Mouse (Mus musculus): ENCODE data around the gene Wnk2. TPM values are rescaled to one million over a fixed set of nuclear protein-coding genes. Genes with fewer than 3 reads are reported as not detected.

Gene Wnk2
- total RNA-seq, 2 experiments from 2014 or later, result not detected

DNA sequence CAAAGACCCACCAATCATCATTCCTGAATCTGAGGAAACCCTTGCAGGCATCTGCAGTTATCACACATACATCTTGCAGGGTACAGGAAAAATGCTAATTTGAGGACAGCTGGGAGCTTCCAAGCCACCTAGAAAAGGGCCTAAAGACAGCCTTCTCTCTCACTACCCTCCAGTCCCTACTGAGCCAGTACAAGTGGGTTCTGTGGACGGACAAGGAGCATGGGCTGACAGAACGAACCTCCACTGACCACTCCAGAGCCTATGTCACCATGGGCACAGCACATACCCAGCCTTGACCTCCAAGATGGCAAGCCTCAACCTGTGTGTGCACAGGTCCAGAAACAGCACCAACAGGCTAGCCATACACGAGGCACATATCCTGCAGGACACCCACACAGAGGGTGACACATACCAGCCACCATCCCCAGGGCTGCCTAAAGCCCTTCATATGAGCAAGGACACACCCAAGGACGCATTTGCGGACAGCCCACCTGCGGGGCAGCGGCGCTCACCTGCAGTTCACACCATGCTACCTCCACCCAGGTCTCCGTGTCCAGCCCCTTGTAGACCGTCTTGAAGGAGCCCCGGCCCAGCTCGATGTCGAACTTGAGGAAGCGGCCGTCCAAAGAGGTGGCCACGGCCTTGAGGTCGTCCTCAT, 1.6 kb downstream of the Wnk2 start:
- no peak for ATAC-seq (replicated peaks; ENCODE audit: low FRiP score, poor library complexity, severe bottlenecking)

DNA sequence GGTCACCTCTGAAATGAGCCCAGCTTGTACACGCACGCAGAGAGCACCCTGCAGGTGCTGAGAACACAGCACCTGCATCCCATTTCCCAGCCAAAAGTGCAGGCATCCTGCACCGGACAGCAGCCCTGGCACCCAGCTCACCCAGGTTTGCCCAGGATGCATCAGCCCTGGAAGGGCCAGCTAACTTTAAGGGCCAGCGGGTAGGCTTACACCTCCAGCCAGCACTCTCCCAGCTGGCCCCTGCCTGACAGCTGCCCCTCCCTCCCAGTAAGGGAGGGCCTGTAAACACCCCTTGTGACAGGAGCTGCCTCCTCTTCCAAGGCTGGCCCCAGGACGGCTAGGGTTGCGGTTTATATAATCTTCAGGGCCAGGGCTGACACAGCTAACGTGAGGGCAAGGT, 2.4 kb downstream of the Wnk2 start:
- ATAC-seq (replicated peaks; ENCODE audit: low FRiP score, poor library complexity, severe bottlenecking), result no peak

DNA sequence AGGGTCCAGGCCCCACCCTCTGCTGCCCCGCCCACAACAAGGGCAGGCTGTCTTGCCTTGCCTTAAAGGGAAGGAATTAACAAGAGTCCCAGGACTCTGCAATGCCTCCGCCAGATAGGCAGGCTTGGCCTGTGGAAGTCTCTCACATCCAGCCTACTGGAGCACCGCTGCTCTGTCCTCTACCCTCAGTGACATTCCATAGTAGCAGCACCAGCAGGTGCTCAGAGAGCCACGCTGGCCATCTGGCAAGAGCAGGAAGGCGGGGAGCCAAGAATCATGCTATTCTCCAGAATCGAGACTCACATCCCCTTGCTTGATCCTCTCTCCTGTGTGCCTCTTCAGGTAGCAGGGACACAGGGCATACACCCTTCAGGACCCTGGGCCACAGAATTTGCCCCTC, 3.4 kb downstream of the Wnk2 start:
- no peak for ATAC-seq (replicated peaks; ENCODE audit: low FRiP score, poor library complexity, severe bottlenecking)

DNA sequence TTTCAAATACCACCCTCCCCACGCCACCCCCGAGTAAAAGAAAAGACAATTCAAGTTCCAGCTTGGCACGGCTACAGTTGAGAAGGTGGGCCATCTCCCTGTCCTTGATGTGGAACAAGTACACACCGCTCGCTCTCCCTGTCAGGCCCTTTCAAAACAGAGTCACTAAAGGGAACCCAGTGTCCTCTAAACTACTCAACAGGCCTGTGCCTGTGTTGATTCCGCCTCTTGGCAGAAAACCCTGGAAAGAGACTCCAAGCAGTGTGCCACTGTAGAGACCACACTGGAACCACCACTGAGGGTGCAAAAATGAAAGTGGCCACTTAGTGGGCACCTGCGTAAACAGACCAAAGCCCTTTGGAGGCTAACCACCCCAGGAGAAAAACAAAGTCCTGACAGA, 4.5 kb downstream of the Wnk2 start:
- ATAC-seq (replicated peaks; ENCODE audit: low FRiP score, poor library complexity, severe bottlenecking), result no peak

DNA sequence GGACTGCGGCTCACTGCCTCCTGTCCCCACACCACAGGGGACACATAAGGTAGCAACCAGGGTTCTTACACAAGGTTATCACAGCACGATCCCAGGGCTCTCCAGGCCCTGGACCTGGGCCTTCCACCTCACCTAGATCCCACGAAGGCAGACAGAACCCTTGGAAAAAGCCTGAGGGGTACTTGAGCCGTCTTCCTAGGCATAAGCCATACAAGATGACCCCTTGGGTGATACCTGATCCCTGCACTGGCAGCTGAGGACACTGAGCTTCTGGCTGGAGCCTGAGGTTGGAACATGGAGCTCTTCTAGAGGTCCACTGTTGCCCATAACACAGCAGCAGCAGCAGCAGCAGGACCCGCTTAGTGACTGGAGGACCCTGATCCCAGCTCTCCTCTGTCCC, 5.4 kb downstream of the Wnk2 start:
- ATAC-seq (replicated peaks; ENCODE audit: low FRiP score, poor library complexity, severe bottlenecking), result no peak

DNA sequence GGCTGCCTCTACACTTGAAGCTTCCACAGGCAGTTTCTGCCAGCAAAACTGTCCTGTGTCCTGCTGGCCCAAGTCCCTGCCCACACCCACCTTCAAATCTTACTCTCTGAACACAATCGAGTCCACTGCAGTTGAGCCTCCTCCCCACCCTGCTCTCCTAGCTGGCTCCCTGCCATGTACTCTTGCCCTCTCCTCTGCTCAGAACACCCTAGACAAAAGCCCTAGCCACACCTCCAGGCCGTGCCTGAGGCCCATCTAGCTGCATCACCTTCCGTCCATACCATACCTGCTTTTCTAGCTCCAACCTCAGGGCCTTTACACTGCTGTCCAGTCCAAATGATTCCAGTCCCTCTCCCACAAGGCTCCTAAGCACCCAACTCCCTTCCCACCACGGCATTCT, 7.2 kb downstream of the Wnk2 start:
- no peak for ATAC-seq (replicated peaks; ENCODE audit: low FRiP score, poor library complexity, severe bottlenecking)

DNA sequence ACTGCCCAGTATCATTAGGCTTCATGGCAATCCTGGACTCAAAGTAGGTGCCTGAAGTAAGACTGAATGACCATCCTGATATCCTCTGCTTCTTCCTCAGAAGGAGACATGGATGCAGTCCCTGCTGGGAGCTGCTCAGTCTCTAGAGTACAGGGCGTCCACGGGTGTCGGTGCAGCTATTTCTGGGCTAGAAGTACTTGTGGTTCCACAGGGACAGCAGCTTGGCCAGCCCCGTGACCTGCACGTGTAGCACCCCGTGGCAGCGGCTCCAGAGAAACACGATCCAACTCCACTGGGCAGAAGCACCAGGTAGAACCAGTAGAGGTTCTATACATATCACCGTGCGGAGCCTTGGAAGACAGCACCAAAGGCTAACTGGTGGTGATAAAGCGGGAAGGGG, 13.3 kb downstream of the Wnk2 start:
- no peak for ATAC-seq (replicated peaks; ENCODE audit: low FRiP score, poor library complexity, severe bottlenecking)

DNA sequence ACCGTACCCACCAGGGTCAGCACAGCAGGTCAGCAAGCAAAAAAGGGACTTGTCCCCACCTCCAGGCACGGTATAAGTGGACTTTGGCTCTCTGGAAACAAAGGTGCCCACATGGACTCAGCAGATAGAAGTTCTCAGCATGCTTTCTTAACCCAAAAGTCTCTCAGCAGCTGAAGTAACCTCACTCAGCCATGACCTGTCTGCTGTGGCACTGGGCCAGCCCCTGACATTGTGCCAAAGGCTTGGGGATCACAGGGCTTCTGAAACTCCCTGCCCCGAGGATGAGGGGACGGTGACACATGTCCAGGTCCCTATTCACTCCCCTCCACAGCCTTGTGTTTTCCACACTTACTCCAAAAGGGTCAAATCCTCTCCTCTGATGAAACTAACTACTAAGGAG, 14.7 kb downstream of the Wnk2 start:
- ATAC-seq (replicated peaks; ENCODE audit: low FRiP score, poor library complexity, severe bottlenecking), result no peak

DNA sequence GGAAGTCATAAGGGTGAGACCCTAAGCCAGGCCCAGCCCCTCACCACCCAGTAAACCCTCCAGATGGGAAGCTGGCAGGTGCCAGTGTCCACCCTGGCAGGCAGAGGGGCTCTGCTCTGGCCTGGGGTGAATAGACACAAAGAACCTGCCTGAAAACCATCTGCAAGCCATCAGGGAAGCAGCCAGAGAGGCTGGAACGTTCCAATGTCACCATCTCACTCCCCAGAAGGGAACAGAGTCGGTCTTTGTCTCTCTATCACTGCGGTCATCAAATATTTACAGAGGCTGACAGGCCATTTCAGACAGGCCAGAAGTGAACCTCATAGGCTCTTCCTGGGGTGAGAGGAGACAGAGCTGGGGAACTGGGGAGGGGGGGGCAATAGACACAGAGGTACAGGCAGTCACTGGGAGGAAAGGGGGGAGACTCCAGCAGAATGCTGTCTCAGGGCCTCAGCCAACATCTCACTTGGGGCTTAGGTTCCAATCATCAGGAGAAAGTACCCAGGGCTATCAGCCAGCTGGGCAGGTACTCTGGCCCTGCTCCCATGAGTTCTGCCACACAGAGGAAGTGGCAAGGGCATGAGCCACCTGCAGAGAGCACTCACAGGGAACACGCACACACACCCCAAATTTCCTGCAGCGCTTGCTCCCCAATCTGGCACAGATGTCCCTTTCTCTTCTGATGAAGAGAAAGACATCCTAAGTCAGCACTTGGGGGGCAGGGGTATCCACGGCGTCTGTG, 15.7 kb downstream of the Wnk2 start:
- ATAC-seq (replicated peaks; ENCODE audit: low FRiP score, poor library complexity, severe bottlenecking), result no peak

DNA sequence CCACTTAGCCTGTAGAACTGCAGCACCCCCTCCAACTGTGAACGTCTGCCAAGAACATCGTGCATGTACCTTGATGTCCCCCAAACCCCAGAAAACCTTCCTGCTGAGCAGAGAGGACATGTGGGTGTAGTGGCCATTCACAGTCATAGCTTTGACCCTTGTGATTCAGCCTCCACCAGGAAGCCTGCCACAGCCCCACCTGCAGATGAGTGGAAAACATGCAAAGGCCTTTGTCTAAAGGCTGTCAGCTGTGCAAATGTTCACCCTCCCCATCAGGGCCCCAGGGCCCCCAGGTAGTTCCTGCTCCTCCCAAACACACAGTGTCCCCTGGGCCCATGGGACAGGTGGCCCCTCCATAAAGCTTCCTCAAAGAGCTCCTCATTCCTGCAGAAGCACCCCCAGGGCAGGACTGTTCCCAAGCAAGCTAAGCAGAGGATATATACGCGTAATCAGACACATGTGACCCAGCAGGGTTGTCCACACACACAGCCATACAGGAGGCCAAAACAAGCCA, 16.4 kb downstream of the Wnk2 start:
- ATAC-seq (replicated peaks; ENCODE audit: low FRiP score, poor library complexity, severe bottlenecking), result no peak

DNA sequence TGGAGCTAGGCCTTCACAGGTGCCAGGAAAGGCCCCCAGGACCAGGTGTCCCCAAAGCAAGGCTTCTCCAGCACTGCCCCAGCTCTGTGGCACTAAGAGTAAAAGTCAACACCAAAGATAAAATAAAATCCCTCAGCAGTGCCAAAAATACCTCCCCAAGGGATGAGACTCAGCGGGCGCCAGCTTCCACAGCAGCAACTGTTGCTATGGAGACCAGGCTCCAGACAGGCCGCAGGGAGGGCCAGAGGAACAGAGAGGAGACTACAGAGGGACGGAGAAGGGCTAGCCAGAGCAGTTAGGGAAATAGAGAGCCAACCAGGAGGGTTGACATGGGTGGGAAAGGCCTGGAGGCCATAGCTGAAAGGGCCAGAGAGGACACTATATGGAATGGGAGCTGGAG, 18.0 kb downstream of the Wnk2 start:
- ATAC-seq (replicated peaks; ENCODE audit: low FRiP score, poor library complexity, severe bottlenecking), result no peak

DNA sequence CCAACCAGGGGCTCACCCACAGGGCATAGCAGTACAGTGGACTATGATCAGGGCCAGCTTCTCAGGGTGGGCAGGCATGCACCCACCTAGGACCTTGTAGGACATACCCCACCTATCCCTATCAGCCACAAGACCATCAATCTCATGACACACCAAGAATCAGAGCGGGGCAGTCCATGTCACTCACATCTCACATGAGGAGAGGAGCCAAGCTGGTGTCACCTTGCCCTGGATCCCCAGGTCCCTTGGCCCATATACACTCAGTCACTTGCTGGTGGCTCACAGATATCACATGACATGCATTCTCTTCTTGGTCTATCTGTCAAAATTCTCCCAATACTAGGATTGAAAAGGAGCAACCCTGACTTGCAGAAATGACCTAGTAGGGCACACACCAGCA, 18.7 kb downstream of the Wnk2 start:
- no peak for ATAC-seq (replicated peaks; ENCODE audit: low FRiP score, poor library complexity, severe bottlenecking)

DNA sequence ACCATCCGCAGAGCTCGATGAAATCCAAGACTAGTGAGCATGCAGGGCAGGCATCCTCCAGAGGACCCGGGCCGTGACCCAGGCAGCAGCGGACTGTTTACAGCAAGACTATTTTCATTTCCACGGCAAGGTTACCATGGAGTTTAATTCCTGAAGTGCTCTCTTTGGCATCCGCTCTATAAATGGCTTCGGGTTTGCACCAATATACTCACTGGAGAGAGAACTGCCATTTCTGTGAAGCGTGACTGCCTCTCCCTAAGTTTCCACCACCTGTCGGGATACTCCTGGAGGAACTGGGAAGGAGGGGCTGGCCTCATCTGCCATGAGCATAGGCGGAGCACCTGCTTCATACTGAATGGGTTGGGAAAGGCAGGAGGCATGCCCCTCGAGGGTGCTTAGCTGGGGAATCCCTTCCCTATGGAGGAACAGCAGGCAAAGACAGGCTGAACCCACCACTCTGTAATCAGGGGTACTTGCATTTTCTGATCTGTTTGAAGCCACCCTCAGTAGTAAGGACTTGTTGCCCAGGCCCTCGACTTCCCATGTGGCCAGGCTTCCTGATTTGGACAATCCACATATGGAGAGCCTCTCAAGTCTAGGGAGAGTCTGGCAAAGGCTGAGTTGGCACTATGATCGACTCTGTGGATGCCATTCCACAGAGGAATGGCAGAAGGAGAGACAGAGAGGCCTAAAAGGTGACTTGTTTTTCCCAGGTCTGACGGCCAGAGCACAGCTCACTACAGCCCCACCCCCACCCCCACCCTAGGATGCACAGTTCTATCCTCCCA, 19.8 kb downstream of the Wnk2 start:
- no peak for ATAC-seq (replicated peaks; ENCODE audit: low FRiP score, poor library complexity, severe bottlenecking)

DNA sequence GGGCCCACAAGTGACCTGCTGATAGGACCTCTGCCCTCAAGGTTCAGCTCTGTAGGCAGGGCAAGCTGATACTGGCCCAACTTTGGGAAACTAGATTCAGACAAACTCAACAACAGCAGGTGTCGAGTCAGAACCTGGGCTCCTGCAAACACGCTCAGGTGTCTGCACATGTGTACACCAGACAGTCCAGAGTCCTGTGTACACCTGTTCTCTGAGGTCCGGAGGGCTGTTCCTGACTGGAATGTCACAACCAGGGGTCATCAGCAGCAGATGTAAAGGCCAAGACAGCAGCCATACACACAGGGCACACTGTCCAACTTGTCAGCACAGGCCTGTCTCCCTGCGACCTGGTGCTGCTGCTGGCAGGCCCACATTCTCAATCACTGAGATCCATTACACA, 25.7 kb downstream of the Wnk2 start:
- no peak for ATAC-seq (replicated peaks; ENCODE audit: low FRiP score, poor library complexity, severe bottlenecking)

DNA sequence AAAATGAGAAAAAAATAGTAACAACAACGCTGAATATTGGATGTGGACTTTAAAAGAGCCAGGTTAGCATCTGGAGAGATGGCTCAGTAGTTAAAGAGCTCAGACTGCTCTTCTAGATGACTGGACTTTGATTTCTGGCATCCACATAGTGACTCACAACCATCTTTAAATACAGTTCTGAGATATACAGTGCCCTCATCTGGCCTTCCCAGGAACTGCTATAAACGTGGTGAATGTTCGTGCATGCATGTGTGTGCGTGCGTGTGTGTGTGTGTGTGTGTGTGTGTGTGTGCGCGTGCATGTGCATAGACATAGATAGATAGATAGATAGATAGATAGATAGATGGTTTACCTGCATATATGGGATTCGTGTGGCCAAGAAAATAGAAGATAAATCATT, 30.3 kb downstream of the Wnk2 start:
- ATAC-seq (replicated peaks; ENCODE audit: low FRiP score, poor library complexity, severe bottlenecking), result no peak

DNA sequence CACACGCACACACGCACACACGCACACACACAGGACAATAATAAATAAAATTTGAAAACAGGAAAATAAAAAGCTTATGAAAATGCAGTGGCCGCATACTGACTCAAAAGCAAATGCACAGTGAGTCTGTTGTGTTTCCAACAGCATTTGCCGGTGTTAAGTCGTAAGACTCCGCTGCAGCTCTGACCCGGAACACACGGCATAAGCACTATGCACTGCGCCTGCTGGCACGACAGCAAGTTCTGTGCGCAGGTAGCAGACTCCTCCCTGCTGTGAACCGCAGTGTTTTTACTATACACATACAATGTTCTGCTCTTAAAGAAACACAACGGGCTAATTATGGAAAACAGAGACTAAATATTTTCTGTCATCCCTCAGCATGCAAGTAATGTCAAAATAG, 32.9 kb downstream of the Wnk2 start:
- no peak for ATAC-seq (replicated peaks; ENCODE audit: low FRiP score, poor library complexity, severe bottlenecking)

DNA sequence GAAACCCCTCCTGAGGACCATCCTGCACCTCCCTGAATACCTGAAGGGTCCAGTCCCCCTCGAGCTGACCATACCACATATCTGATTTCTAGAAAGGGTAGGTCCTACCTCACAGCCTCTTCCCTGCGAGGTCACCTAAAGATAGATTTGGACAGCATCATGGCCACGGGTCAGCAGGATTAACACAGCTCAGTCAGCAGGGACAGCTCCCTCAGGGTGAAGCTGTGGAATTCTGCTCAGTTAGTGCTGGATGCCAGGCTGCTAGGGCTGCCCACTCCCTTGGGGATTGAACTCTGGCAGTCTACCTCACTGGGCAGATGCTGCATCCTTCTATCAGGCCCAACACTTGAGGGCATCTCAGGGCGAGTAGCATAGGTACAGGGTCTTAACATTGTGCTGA, 33.7 kb downstream of the Wnk2 start:
- no peak for ATAC-seq (replicated peaks; ENCODE audit: low FRiP score, poor library complexity, severe bottlenecking)

DNA sequence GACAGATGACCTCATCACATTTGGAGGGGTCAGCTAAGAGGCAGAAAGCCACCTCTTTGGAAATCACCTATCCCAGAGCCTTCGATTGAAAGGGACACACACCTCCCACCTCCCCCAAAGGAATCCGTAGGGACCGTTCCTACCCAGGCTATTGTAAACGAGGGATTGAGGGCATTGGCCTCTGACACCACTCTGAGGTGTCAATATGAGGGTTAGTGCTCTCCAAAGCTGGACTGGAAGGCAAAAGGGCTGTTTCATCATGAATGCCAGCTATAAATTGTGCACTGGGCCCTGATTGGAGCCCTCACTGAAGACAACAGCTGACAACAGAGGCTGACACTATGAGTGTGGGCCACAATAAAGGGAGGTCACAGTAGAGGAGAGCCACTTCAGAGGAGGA, 34.5 kb downstream of the Wnk2 start:
- ATAC-seq (replicated peaks; ENCODE audit: low FRiP score, poor library complexity, severe bottlenecking), result no peak

DNA sequence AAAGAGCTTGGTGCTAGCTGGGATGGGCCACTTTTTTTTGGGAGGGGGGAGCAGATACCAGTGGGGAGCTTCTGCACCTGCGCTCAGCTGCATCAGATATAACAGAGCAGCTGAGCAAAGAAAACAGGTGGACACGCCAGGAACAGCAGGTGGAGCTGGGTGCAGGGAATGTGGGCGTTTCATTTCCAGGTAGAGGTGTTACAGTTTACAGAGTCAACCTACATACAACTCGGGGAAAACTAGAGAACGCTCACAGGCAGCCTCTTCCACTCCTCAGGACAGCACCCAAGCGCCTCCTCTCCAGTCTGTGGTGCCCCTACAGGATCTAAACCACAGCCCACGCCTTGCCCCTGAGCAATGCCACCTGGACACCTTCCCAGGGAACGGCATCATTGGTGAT, 35.2 kb downstream of the Wnk2 start:
- ATAC-seq (replicated peaks; ENCODE audit: low FRiP score, poor library complexity, severe bottlenecking), result no peak

DNA sequence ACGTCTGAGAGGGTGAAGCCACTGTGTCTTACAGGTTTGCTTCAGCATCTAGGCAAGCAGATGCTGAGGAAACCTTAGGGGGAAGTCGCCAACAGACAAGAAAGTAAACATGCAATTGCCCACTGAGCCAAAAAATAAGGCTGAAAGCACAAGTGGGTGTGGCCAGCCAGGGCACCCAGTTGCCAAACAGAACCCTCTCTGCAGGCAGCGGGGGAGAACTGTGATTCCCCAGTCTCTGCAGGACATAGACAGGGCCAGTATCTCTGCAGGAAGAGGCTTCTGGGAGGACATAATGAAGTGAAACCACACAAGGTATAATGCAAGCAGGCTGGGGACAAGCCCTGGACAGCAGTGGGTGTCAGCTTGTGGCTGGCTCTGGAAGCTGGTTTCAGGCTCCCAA, 38.1 kb downstream of the Wnk2 start:
- no peak for ATAC-seq (replicated peaks; ENCODE audit: low FRiP score, poor library complexity, severe bottlenecking)
